ENCODE assay signal across 17 mouse cellular contexts in genomic region chr4:149883990-149884389, GRCm38 (mm10).
DNase-seq lines count a peak whose midpoint lies in the region; ATAC-seq lines count a peak whose summit lies in the region.
"Had no signal": no experiment of that assay in that cellular context is flagged by ENCODE, and none has a peak within 500 bp of the region (broad histone marks: within the 10 kb centered on the region; RNA-seq: fewer than 3 reads in every experiment).

No protein-coding gene starts in this region.

- no peaks in the 10 kb centered on the region for H3K27me3 ChIP-seq in midbrain, embryonic 10.5 days (ENCODE audit: low read depth, poor library complexity, severe bottlenecking)
- no peaks in the 10 kb centered on the region for H3K27me3 ChIP-seq in midbrain, embryonic 15.5 days (replicated peaks)
- H3K27me3 ChIP-seq in heart, embryonic 11.5 days (ENCODE audit: control insufficient read depth, insufficient read depth, low read length): no peaks in the 10 kb centered on the region
- H3K27me3 ChIP-seq: hindbrain, embryonic 15.5 days; limb, embryonic 12.5 days; neural tube, embryonic 13.5 days had no signal

- no peak overlapping the region for H3K4me2 ChIP-seq in midbrain, embryonic 15.5 days
- no peak overlapping the region for H3K4me2 ChIP-seq in heart, embryonic 11.5 days
- H3K4me2 ChIP-seq: hindbrain, embryonic 15.5 days; limb, embryonic 12.5 days; neural tube, embryonic 13.5 days had no signal

- 88% methylated on average over 10 of the region's 10 CpGs for WGBS in midbrain, embryonic 10.5 days
- 81% methylated on average over 10 of the region's 10 CpGs for WGBS in midbrain, embryonic 15.5 days
- WGBS in heart, embryonic 11.5 days (ENCODE audit: insufficient replicate concordance): 77% methylated on average over 10 of the region's 10 CpGs

- 0 out of 2 replicates have a peak overlapping the region, but pooled peaks have one; percentile 7 for H3K27ac ChIP-seq in midbrain, embryonic 10.5 days (replicated peaks)
- H3K27ac ChIP-seq in midbrain, embryonic 15.5 days: no peak overlapping the region
- H3K27ac ChIP-seq in heart, embryonic 11.5 days (ENCODE audit: low read depth, low read length): no peak overlapping the region
- H3K27ac ChIP-seq: hindbrain, embryonic 15.5 days; limb, embryonic 12.5 days; liver, embryonic 14.5 days; neural tube, embryonic 13.5 days had no signal

- intact Hi-C loops in left cerebral cortex, postnatal 25 days (cut with DNase I): no loop called here

- H3K9me3 ChIP-seq in midbrain, embryonic 10.5 days (replicated peaks): no peaks in the 10 kb centered on the region
- H3K9me3 ChIP-seq in midbrain, embryonic 15.5 days: no peaks in the 10 kb centered on the region
- no peaks in the 10 kb centered on the region for H3K9me3 ChIP-seq in heart, embryonic 11.5 days (replicated peaks; ENCODE audit: control insufficient read depth, low read length)
- H3K9me3 ChIP-seq: hindbrain, embryonic 15.5 days; limb, embryonic 12.5 days; neural tube, embryonic 13.5 days had no signal

- H3K36me3 ChIP-seq in midbrain, embryonic 10.5 days: no peaks in the 10 kb centered on the region
- no peaks in the 10 kb centered on the region for H3K36me3 ChIP-seq in midbrain, embryonic 15.5 days (replicated peaks)
- H3K36me3 ChIP-seq in heart, embryonic 11.5 days (ENCODE audit: control insufficient read depth, insufficient read depth, low read length): no peaks in the 10 kb centered on the region
- H3K36me3 ChIP-seq: hindbrain, embryonic 15.5 days; limb, embryonic 12.5 days; neural tube, embryonic 13.5 days had no signal

- peaks cover 12% of the 10 kb centered on the region for H3K4me1 ChIP-seq in midbrain, embryonic 10.5 days
- H3K4me1 ChIP-seq in midbrain, embryonic 15.5 days: no peaks in the 10 kb centered on the region; the same call in 1 of the 2 replicates
- peaks cover 16% of the 10 kb centered on the region for H3K4me1 ChIP-seq in heart, embryonic 11.5 days (ENCODE audit: control insufficient read depth, insufficient read depth, low read length)

- DNase-seq in cerebellum, postnatal 14 days: peak; percentile 52 to 54
- DNase-seq in midbrain, embryonic 10.5 days (ENCODE audit: low spot score): no peak
- DNase-seq in layer of hippocampus, adult 11-12 months (ENCODE audit: low spot score): peak; percentile 84
- DNase-seq in left cerebral cortex, postnatal 25 days (ENCODE audit: low spot score in 2 of 2): peak; percentile 36 to 63
- no peak for DNase-seq in thymus, adult 18-20 months
- DNase-seq: heart, adult 11 months; kidney, adult 2 months; kidney, postnatal 4 days; lung, postnatal 10 days; thymus, adult 2 months had no signal

- no peak for ATAC-seq in cerebellum, adult (ENCODE audit: insufficient number of reproducible peaks, low FRiP score, low TSS enrichment)
- ATAC-seq in midbrain, embryonic 15.5 days (replicated peaks): no peak
- ATAC-seq in heart, embryonic 11.5 days (replicated peaks; ENCODE audit: insufficient number of reproducible peaks, low FRiP score, low TSS enrichment): no peak

- no peak overlapping the region for H3K9ac ChIP-seq in midbrain, embryonic 15.5 days
- no peak overlapping the region for H3K9ac ChIP-seq in heart, embryonic 11.5 days (ENCODE audit: low read depth, low read length)
- H3K9ac ChIP-seq: hindbrain, embryonic 15.5 days; limb, embryonic 12.5 days; liver, embryonic 14.5 days; neural tube, embryonic 13.5 days had no signal

- H3K4me3 ChIP-seq in midbrain, embryonic 10.5 days: no peak overlapping the region
- no peak overlapping the region for H3K4me3 ChIP-seq in midbrain, embryonic 15.5 days
- no peak overlapping the region for H3K4me3 ChIP-seq in heart, embryonic 11.5 days (ENCODE audit: low read depth, low read length)
- H3K4me3 ChIP-seq: hindbrain, embryonic 15.5 days; limb, embryonic 12.5 days; neural tube, embryonic 13.5 days had no signal

Comparison
In these comparisons a context has a peak if more than half of its experiments do, and no peak if none do; other contexts are left out.
1. DNase-seq: peak in cerebellum, postnatal 14 days (2 of 2), layer of hippocampus, adult 11-12 months (single experiment) and left cerebral cortex, postnatal 25 days (2 of 2); none in midbrain, embryonic 10.5 days (single experiment) and thymus, adult 18-20 months (0 of 2).